Mouse (Mus musculus) right cerebral cortex, adult 18-20 months (tissue): Measurements from ENCODE around the gene Slc24a2.

Experiments
- DNase-seq: peaks from one replicate; pipeline ENCODE4 v3.0.0; 2022; ENCODE audit warnings: mixed read lengths

Slc24a2 gene

GRCm38 (mm10) chr4:87109331-87110059, 120.8 kb downstream of the Slc24a2 start:
- no peak for DNase-seq

DNA sequence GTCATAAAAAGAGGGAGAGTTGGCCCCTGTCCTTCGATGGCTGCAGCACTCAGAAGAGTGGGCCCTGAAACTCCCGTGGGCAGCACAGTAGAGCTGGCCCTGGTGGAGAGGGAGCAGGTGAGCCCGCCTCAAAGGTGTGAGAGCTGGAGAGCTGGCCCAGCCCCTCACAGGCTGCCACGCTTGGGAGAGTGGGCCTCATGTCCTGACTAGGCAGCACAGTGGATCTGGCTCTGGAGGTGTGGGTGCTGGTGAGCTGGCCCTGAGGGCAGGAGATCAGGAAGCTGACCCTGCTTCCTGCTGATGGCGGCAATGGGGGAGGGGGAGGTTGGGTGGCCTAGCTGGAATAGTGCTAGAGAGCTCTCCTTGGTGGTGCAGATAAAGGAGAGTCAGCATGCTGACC, 129.3 kb downstream of the Slc24a2 start:
- no peak for DNase-seq

DNA sequence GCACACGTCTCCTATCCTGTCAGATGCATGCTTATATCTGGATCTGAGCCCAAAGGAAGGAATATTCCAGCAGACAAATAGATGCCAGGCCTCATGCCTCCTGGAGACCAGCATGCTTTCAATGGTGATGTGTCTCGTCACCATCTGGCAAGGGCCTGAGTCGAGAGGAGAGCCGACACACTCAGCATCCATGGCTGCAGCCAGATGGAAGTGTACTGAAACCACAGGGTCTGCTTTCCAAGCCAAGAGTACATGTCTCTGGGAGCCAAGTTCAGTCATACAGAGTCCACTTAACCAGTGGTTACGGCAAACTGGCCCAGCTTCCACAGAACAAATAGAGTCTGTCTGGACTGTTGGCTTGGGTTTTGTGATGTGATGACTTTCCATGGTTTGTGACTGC, 134.1 kb downstream of the Slc24a2 start:
- peak; percentile 60 for DNase-seq

DNA sequence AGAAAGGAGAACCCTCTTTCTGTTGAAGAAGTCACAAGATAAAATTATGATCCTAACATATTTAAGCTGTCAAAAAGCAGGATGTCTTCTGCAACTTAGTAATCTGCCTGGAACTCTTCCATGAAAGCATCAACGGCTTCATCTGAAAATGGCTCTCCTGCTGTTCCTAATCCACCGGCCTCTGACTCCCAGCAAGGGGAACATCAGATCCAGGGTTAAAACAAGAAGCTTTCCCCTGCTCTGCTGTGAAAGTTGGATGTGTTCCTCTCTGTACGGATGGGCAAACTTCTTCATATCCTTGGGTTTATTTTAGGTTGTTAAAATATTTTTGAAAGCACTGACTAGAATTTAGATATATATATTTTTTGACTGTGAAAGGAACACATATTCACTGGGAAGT, 136.7 kb downstream of the Slc24a2 start:
- DNase-seq, result no peak

GRCm38 (mm10) chr4:87090841-87091240, 139.4 kb downstream of the Slc24a2 start:
- DNase-seq, result peak; percentile 43

DNA sequence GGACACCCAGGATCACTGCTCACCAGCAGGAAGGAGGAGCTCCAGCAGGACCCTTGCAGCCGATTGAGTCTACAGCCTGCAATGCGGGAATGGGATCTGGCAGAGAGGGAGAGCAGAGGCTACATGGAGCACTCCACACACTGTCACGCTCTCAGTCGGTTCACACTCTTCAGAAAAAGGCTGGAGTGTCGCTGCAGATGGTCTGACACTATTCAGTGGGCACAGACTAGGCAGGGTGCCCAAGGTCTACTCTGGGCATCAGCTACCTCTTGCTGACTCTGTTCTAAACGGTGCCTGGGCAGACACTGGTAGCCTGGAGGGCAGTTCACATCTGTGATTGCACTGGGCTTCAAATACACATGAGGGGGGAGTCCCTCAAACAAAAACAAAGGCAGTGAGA, 141.6 kb downstream of the Slc24a2 start:
- peak; percentile 43 for DNase-seq

- no peak for DNase-seq
Measured at GRCm38 (mm10) chr4:87087597-87087996, 142.7 kb downstream of the Slc24a2 start.

DNA sequence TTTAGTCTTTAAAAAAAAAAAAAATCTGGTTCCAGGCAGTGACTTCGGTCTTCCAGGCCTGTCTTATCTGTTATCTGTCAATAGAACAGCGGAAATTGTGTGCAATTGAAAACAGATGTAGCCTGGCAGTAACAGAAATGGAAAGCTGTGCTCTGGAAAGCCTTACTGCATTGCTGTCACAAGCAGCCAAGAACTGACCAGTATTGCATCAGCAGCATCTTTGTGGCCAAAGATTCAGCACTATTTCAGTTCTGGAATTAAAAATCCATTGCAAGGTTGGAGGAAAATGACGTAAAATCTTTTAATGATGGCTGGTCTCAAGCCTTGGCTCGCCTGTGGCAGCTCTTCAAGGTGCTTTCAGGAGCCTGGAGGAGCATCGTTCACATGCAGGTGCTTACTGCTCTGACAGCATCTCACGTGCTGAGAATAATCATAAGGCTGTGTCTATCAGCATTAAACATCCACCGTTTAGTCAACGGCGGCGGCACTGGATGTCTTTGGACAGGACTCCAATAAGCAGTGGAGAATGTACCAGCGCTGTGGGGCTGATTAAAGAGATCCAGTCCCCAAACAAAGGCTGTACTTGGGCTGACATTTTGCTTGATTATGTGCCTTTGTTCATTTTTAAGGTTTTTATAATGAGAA, 143.2 kb downstream of the Slc24a2 start:
- no peak for DNase-seq

- peak; percentile 29 for DNase-seq
Measured at GRCm38 (mm10) chr4:87081321-87081720, 149.0 kb downstream of the Slc24a2 start.

- no peak for DNase-seq
Measured at GRCm38 (mm10) chr4:87079305-87079704, 151.0 kb downstream of the Slc24a2 start.

DNA sequence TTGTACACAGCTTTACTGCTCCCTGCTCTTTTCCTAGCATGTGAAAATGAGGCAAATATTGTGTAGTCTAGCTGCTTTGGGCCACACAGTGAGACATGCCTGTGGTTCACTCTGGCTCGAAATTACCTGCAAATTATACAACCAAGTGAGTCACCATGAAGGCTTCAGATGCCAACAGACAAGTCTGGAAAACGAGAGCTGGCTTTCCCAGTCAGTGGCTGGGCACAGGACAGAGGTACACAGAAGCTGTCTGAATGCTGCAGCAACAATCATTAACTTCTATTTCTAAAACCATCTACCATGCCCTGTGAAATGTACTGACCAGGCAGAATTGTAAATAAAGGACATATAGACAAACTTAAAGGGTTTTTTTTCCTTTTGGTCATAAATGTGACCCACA, 151.6 kb downstream of the Slc24a2 start:
- no peak for DNase-seq

- DNase-seq, result no peak
Measured at GRCm38 (mm10) chr4:87075761-87076160, 154.5 kb downstream of the Slc24a2 start.

DNA sequence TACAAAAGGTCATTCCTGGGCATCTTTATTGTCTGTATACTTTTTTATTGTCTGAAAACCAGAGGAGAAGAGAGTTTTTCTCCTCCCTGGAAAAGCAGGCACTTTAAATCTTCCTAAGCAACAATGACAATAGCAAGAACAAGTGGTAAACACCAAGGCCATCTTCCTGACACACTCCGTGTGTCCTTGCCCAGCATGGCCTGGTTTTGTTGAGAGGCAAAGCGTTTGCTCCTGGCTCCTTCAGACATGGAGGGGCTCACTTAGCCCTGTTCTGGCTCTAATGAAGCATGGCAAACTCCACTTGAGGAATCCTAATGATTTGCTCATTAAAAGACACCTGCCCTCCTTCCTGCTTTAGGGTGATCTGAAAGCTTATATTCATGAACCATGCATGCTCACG, 162.2 kb downstream of the Slc24a2 start:
- DNase-seq, result no peak

DNA sequence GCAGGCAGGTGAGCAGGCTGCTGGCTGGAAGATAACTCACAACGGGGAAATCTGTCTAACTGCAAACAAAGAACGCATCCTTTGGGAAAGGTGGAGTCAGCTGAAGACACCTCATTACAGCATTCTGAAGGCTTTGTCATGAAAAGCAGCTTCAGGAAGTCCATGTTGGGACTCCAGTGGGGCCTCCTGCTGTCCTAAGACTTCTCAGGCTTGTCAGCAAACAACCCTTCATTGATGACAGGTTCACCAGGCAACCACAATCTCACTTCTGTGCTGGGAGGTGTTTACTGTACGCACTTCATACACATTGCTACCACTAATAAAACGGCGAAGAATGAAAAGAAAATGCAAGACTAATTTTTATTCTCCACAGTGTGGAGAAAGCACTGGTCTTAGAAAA, 165.1 kb downstream of the Slc24a2 start:
- no peak for DNase-seq

DNA sequence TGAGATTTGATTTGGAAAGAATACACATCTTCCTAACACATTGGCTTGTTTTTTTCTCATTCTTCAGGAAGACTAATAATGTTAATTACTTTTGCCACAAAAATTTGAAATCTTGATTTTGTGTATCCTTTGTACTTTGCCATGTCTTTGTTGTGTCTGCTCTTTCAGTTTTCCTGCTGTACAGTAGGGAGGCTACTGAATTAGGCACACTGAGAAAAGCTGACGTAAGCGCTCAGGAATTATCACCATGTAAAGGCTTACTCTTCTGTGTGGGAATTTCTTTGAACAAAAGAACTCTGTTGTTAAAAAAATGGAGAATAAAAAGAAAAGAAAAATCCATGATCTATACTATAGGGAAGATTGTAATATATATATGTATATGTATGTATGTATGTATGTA, 165.7 kb downstream of the Slc24a2 start:
- DNase-seq, result no peak

DNA sequence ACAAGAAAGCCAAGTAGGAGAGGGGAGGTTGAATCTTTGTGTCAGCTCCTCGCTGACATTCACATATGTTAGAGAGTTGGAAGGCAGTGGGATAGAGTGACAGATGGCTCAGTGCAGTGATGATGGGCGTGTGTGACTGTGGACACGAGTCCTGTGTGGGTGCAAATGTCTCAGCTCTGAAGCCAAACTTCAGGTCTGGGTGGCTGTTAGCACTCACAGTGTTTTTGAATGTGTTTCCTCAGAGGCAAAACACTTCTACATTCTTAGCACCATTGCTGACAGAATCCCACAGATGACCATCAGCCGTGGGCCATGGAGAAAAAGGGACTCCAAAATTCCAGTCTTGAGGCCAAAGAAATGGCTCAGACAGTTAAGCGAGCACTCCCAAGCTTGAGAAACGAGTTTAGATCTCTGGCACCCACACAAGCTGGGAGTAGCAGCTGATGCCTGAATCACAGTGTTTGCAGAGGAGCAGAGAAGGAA, 167.5 kb downstream of the Slc24a2 start:
- peak; percentile 81 for DNase-seq

DNA sequence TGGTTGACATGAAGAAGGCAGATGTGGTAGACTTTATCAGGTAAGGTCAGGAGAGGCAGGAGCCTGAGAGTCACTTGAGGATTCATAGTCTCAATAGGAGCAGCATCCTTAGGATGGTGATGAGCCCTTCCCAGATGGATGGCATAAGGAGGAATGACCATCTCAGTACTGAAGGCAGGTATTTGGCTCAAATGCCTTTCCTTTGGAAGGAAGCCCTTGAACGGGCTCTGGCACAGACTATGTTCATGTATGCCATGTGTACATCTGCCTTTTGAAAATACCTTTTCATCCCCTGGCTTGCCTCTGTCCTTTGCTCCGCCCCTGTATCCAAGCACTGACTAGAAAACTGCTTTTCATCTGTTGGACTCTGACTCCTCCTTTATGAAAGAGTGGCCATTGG, 168.6 kb downstream of the Slc24a2 start:
- no peak for DNase-seq

GRCm38 (mm10) chr4:87057572-87057971, 172.7 kb downstream of the Slc24a2 start:
- no peak for DNase-seq

- DNase-seq, result peak; percentile 66
Measured at GRCm38 (mm10) chr4:87055768-87056167, 174.5 kb downstream of the Slc24a2 start.

GRCm38 (mm10) chr4:87052881-87053280, 177.4 kb downstream of the Slc24a2 start:
- DNase-seq, result no peak

DNA sequence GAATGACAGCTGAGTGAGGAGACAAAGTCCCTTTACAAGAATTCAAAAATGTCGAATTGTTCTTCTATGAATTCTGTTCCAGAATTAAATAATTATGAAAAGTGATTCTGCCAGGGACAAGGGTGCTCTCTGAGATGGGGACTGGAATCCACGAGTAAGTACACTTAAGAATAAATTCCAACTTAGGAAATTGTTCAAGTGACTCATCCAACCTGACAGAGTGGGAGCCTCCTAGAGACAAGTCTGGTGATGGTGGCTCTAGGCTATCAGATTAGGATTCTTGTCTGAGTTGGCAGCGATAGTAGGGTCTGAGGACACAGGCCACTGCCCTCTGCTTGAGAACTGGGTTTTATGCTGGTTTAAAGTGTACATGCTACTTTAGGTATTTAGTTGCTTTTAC, 181.2 kb downstream of the Slc24a2 start:
- no peak for DNase-seq

GRCm38 (mm10) chr4:87047131-87047530, 183.1 kb downstream of the Slc24a2 start:
- no peak for DNase-seq

DNA sequence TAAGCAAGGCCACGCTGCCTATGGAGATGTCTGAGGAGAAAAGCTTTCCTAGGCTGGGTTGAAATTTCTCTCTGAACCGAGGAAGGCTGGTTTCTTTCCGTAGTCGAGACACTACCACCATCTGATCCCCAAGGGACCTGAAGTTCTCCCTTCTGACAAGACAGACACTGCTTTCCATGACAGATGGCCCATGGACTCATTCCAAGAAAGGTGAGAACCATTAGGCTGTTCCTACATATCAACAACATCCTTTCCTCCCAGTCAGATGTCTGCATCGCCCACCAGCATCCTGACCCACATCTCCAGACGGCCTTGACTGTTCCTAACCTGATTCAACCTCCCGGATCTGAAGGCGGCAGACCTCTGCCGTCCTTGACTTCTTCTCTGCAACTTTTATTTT, 187.0 kb downstream of the Slc24a2 start:
- DNase-seq, result no peak

DNA sequence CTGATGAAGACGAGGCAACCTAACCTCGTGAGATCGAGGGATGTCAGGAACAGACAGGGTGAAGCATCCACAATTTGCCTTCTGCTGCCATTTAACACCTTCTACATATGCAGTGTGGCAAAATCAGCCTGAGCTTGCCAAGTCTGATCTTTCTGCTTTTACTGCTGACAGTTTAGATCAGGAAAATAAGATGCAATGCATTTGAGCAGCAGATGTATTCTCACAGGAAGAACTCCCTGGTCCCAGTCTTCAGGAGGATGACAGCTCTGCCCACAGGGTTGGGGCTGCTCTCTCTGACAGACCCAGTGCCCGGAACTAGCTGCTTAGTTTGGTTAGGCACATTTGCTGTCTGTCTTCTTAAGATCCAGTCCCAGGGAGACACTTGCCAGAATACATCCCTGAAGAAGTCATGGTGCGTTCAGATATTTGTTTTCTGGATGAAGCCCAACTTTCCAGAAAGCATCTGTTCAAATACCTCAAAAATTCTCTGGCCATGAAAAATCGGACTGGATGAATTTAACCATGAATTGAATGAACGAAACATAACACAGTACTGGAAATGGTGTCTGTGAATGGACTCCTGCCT, 188.8 kb downstream of the Slc24a2 start:
- DNase-seq, result peak; percentile 75
